Mouse (Mus musculus) ES-E14 (cell line): ENCODE results near the gene Gm5142. TPM values are rescaled to one million over a fixed set of nuclear protein-coding genes. Genes with fewer than 3 reads are reported as not detected.

Experiments used
- DNase-seq: peaks from one replicate; pipeline ENCODE4 v3.0.0-alpha.2; 2013; ENCODE audit warnings: low read depth, low spot score
- H3K27ac ChIP-seq: 2 replicates; pipeline ENCODE4 v1.5.1; 2012; ENCODE audit warnings: low read depth, mild to moderate bottlenecking, low read length, moderate library complexity, mixed read lengths; ENCODE audit not compliant: poor library complexity, insufficient read depth, severe bottlenecking
- H3K36me3 ChIP-seq: 2 replicates; pipeline ENCODE4 v1.6.1; 2012; ENCODE audit warnings: mild to moderate bottlenecking, low read length, moderate library complexity, mixed read lengths; ENCODE audit not compliant: control insufficient read depth, poor library complexity, insufficient read depth, severe bottlenecking
- H3K4me1 ChIP-seq, 2 experiments: fragments of 150-350 bp in 1 of 2; sonication (generic) in 1 of 2; 2 replicates each; pipeline ENCODE4 v1.6.1; 2012; ENCODE audit warnings: low read length in 2 of 2, mild to moderate bottlenecking in 1 of 2, mixed read lengths in 1 of 2; ENCODE audit not compliant: control insufficient read depth in 2 of 2, insufficient read depth in 2 of 2, poor library complexity in 1 of 2
- H3K4me3 ChIP-seq, 2 experiments: fragments of 150-350 bp in 1 of 2; sonication (generic) in 1 of 2; 2 replicates each; pipeline ENCODE4 v1.5.1; 2012; ENCODE audit warnings: low read length in 2 of 2, low read depth in 1 of 2, mild to moderate bottlenecking in 1 of 2, mixed read lengths in 1 of 2; ENCODE audit not compliant: insufficient read depth in 1 of 2, poor library complexity in 1 of 2, severe bottlenecking in 1 of 2
- H3K9ac ChIP-seq: 2 replicates; pipeline ENCODE4 v1.6.1; 2012; ENCODE audit warnings: low read depth, mild to moderate bottlenecking, low read length, mixed read lengths; ENCODE audit not compliant: poor library complexity, insufficient read depth, severe bottlenecking
- H3K9me3 ChIP-seq: fragments of 150-350 bp; sonication (generic); 2 replicates; pipeline ENCODE4 v1.6.1; 2012; ENCODE audit warnings: low read depth, mild to moderate bottlenecking, low read length; ENCODE audit not compliant: control insufficient read depth, insufficient read depth
- CHD2 ChIP-seq: IDR thresholded peaks from 2 replicates; pipeline ENCODE4 v1.6.1; 2014; ENCODE audit warnings: mild to moderate bottlenecking, low read depth, low read length, inconsistent platforms
- HCFC1 ChIP-seq: IDR thresholded peaks from 2 replicates; pipeline ENCODE4 v1.6.1; 2012; ENCODE audit warnings: low read length, inconsistent platforms, borderline replicate concordance; ENCODE audit not compliant: insufficient read depth
- MAFK ChIP-seq: IDR thresholded peaks from 2 replicates; pipeline ENCODE4 v1.6.1; 2014; ENCODE audit warnings: mild to moderate bottlenecking, low read depth, low read length, inconsistent platforms; ENCODE audit not compliant: insufficient read depth
- ZC3H11A ChIP-seq: IDR thresholded peaks from 2 replicates; pipeline ENCODE4 v1.6.1; 2012; ENCODE audit warnings: low read depth, mild to moderate bottlenecking, inconsistent platforms, low read length, borderline replicate concordance
- ZNF384 ChIP-seq: IDR thresholded peaks from 2 replicates; pipeline ENCODE4 v1.6.1; 2012; ENCODE audit warnings: low read depth, low read length, inconsistent platforms
- in situ Hi-C, 2 experiments: fragments of 600-800 bp; cut with MboI; formaldehyde crosslinking; loops; one replicate each; pipeline ENCODE4 v1.15.1; 2025; ENCODE audit warnings: low sequenced_read_pairs in 2 of 2, inconsistent platforms in 1 of 2; ENCODE audit not compliant: unreplicated experiment in 2 of 2
- total RNA-seq: library from RNA; depleted of rRNA; stranded (reverse); fragments of 300-350 nt; gene quantifications from 2 replicates; pipeline ENCODE4 v1.2.3, GENCODE M21; 2012; rRNA removed

The Gm5142 gene
- total RNA-seq, 1 experiment, result not detected

DNA sequence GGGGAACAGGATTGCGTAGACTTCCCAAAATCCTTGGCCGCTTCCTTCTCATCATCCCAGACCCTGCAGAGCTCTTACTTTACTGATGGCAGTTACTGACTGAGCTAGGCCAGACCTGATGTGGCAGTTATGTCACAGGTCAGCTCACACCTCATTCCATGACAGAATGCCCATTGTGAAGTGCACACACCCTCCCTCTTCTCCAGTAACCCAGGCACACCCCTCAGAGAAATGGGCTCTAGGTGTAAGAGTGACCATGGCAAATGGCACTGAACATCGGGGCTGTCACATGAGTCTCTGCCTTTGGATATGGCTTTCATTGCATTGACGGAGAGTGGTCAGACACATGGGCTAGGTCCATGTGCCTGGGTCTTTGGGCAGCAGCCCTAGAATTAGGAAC lies 35.8 kb downstream of the Gm5142 start, which contains the start of gene 1700129C05Rik:
Gene 1700129C05Rik, minus strand, starts transcription at position 101 of the 400 bp plus-strand sequence.
- TF ChIP-seq CHD2 (no peak), ZC3H11A (no peak), HCFC1 (no peak), ZNF384 (no peak), MAFK (no peak)
- in situ Hi-C loops, result no loop called here
- Histone ChIP-seq H3K4me3 (no peak within 1 kb of the TSS), H3K9ac (no peak within 1 kb of the TSS), H3K27ac (no peak within 1 kb of the TSS), H3K36me3 (no peaks in the 10 kb centered on the region), H3K4me1 (no peaks in the 10 kb centered on the region), H3K9me3 (no peaks in the 10 kb centered on the region)
- no peak for DNase-seq

DNA sequence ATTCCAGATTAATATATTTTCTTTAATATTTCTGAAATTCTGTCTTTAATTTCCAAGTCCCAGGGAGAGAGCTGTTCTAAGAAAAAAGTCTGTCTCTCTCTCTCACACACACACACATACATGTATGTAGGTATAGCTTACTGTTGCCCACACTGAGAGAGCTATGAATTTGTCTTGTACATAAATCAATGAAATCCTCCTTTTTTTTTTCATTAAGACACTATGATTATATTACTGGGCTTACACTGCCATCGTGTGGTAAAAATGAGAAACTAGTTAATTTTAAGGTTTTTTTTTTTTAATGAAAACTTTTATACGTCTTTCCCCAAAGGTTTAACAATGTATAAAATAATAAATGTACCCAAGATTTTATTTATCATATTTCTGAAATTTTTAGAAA lies 64.3 kb downstream of the Gm5142 start:
- no peak overlapping the region for H3K27ac ChIP-seq
- TF ChIP-seq ZC3H11A (no peak), HCFC1 (no peak), ZNF384 (peak; percentile 89), MAFK (no peak), CHD2 (no peak)
- no peaks in the 10 kb centered on the region for H3K4me1 ChIP-seq
- H3K9ac ChIP-seq, result no peak overlapping the region
- in situ Hi-C loops, result loop anchor here in 1 of 2 experiments (25.0 kb wide), 1 partner anchor 1077 kb away; no protein-coding TSS in a partner anchor
- H3K36me3 ChIP-seq, result no peaks in the 10 kb centered on the region
- no peak overlapping the region for H3K4me3 ChIP-seq
- DNase-seq, result no peak
- no peaks in the 10 kb centered on the region for H3K9me3 ChIP-seq

Other genes starting within 250 kb of the Gm5142 start
- gene 1700129C05Rik, start 35.9 kb downstream of the Gm5142 start, total RNA-seq, result not detected in 2 replicates
- gene Rcbtb1, start 22.5 kb upstream of the Gm5142 start, total RNA-seq, result 18.5 and 42.8 TPM in 2 replicates
- gene Gm6904, start 81.5 kb upstream of the Gm5142 start, total RNA-seq, result not detected in 2 replicates
- 0.69 and 0.76 TPM in 2 replicates for gene Phf11a, start 118.8 kb upstream of the Gm5142 start, total RNA-seq
- gene Phf11b, start 162.6 kb upstream of the Gm5142 start, total RNA-seq, result 0.18 TPM in 1 of 2 replicates, not detected in the other
- 21.1 and 33.5 TPM in 2 replicates for gene Phf11d, start 186.7 kb upstream of the Gm5142 start, total RNA-seq
- gene Phf11c, start 216.6 kb upstream of the Gm5142 start, total RNA-seq, result 1.0 and 1.1 TPM in 2 replicates